8 mouse cellular contexts compared by ENCODE assay signal in genomic region chr11:72215410-72215797, GRCm38 (mm10). TPM values are rescaled to one million over a fixed set of nuclear protein-coding genes. Genes with fewer than 3 reads are reported as not detected.
DNase-seq lines count a peak whose midpoint lies in the region; ATAC-seq and TF ChIP-seq lines count a peak whose summit lies in the region.

Gene Med31 (minus strand): TSS chr11:72215592.

- peaks cover 8% of the 10 kb centered on the region; the same call in 1 of the 2 replicates for H3K4me1 ChIP-seq in heart, embryonic 16.5 days (ENCODE audit: control insufficient read depth, insufficient read depth, low read length)
- H3K4me1 ChIP-seq in liver, embryonic 15.5 days (replicated peaks), result peaks cover 22% of the 10 kb centered on the region
- H3K4me1 ChIP-seq in neural tube, embryonic 12.5 days, result peaks cover 7% of the 10 kb centered on the region; the same call in 1 of the 2 replicates
- H3K4me1 ChIP-seq in stomach, postnatal 0 days (replicated peaks; ENCODE audit: control insufficient read depth, insufficient read depth), result no peaks in the 10 kb centered on the region

- H3K36me3 ChIP-seq in heart, embryonic 16.5 days (ENCODE audit: control insufficient read depth, insufficient read depth), result peaks cover 8% of the 10 kb centered on the region
- peaks cover 18% of the 10 kb centered on the region for H3K36me3 ChIP-seq in liver, embryonic 15.5 days (replicated peaks)
- peaks cover 18% of the 10 kb centered on the region for H3K36me3 ChIP-seq in neural tube, embryonic 12.5 days
- H3K36me3 ChIP-seq in stomach, postnatal 0 days (ENCODE audit: control insufficient read depth, insufficient read depth, low read length), result peaks cover 2% of the 10 kb centered on the region; the same call in 1 of the 2 replicates

- TF ChIP-seq EP300 in stomach, postnatal 0 days (optimal IDR thresholded peaks at IDR 0.05), result no peak

- WGBS in heart, embryonic 16.5 days, result 1% methylated on average over 29 of the region's 29 CpGs
- WGBS in liver, embryonic 15.5 days (ENCODE audit: insufficient replicate concordance), result 4% methylated on average over 29 of the region's 29 CpGs
- WGBS in neural tube, embryonic 12.5 days, result 3% methylated on average over 29 of the region's 29 CpGs
- 2% methylated on average over 29 of the region's 29 CpGs for WGBS in stomach, postnatal 0 days

- peak within 1 kb of the TSS; percentile 84 for H3K27ac ChIP-seq in heart, embryonic 16.5 days (ENCODE audit: low read length)
- peak within 1 kb of the TSS; percentile 75 for H3K27ac ChIP-seq in liver, embryonic 15.5 days (replicated peaks)
- H3K27ac ChIP-seq in neural tube, embryonic 12.5 days, result peak within 1 kb of the TSS; percentile 16; the same call in 1 of the 2 replicates
- peak within 1 kb of the TSS; percentile 77 for H3K27ac ChIP-seq in stomach, postnatal 0 days (replicated peaks)

- H3K9ac ChIP-seq in heart, embryonic 16.5 days (ENCODE audit: low read length), result peak within 1 kb of the TSS; percentile 84
- H3K9ac ChIP-seq in liver, embryonic 15.5 days, result peak within 1 kb of the TSS; percentile 65
- peak within 1 kb of the TSS; percentile 72 for H3K9ac ChIP-seq in neural tube, embryonic 12.5 days
- peak within 1 kb of the TSS; percentile 76 for H3K9ac ChIP-seq in stomach, postnatal 0 days (ENCODE audit: low read length)

- peak within 1 kb of the TSS; percentile 100 for H3K4me2 ChIP-seq in heart, embryonic 16.5 days (ENCODE audit: low read depth, low read length)
- H3K4me2 ChIP-seq in liver, embryonic 15.5 days, result peak within 1 kb of the TSS; percentile 99
- H3K4me2 ChIP-seq in neural tube, embryonic 12.5 days (replicated peaks), result peak within 1 kb of the TSS; percentile 93
- H3K4me2 ChIP-seq in stomach, postnatal 0 days (replicated peaks; ENCODE audit: low read depth), result peak within 1 kb of the TSS; percentile 91

- H3K27me3 ChIP-seq in heart, embryonic 16.5 days (ENCODE audit: control insufficient read depth, insufficient read depth, low read length), result no peaks in the 10 kb centered on the region
- H3K27me3 ChIP-seq in liver, embryonic 15.5 days, result no peaks in the 10 kb centered on the region
- no peaks in the 10 kb centered on the region for H3K27me3 ChIP-seq in neural tube, embryonic 12.5 days (replicated peaks)
- no peaks in the 10 kb centered on the region for H3K27me3 ChIP-seq in stomach, postnatal 0 days (ENCODE audit: control insufficient read depth, insufficient read depth, low read length)

- TF ChIP-seq CTCF in stomach, postnatal 0 days (IDR thresholded peaks at IDR 0.05; ENCODE audit: low read depth), result peak; percentile 11; the same call in 1 of the 2 replicates

- peak within 1 kb of the TSS; percentile 96 for H3K4me3 ChIP-seq in heart, embryonic 16.5 days (ENCODE audit: low read length)
- H3K4me3 ChIP-seq in liver, embryonic 15.5 days (replicated peaks), result peak within 1 kb of the TSS; percentile 76
- H3K4me3 ChIP-seq in neural tube, embryonic 12.5 days, result peak within 1 kb of the TSS; percentile 65
- peak within 1 kb of the TSS; percentile 70 for H3K4me3 ChIP-seq in stomach, postnatal 0 days (ENCODE audit: low read depth, low read length)

- peak; percentile 83 for ATAC-seq in heart, embryonic 16.5 days (replicated peaks; ENCODE audit: extremely low read depth, insufficient read depth, low FRiP score)
- ATAC-seq in liver, embryonic 15.5 days (ENCODE audit: insufficient read depth), result peak; percentile 78
- ATAC-seq in neural tube, embryonic 12.5 days (ENCODE audit: low FRiP score, low read depth), result peak; percentile 91
- ATAC-seq in stomach, postnatal 0 days (ENCODE audit: low FRiP score, low TSS enrichment), result peak; percentile 79

- DNase-seq in CD4-positive, CD25-positive, alpha-beta regulatory T cell, adult 2 months (ENCODE audit: low read depth, low spot score), result peak; percentile 90
- DNase-seq in brain, adult 2 months (ENCODE audit: low read depth, low spot score), result peak; percentile 95
- DNase-seq in fibroblast of lung, adult 2 months (ENCODE audit: low read depth), result peak; percentile 50
- peak; percentile 92 to 96 for DNase-seq in kidney, postnatal 25 days
- DNase-seq in stomach, postnatal 0 days (ENCODE audit: low spot score), result peak; percentile 84

- H3K9me3 ChIP-seq in heart, embryonic 16.5 days (replicated peaks; ENCODE audit: control insufficient read depth, low read length), result no peaks in the 10 kb centered on the region
- no peaks in the 10 kb centered on the region for H3K9me3 ChIP-seq in liver, embryonic 15.5 days (replicated peaks)
- H3K9me3 ChIP-seq in neural tube, embryonic 12.5 days, result no peaks in the 10 kb centered on the region
- no peaks in the 10 kb centered on the region for H3K9me3 ChIP-seq in stomach, postnatal 0 days (ENCODE audit: control insufficient read depth, low read length)

RNA-seq across cellular contexts. Expression of gene Med31, which starts in this region (rescaled TPM):
- 29.5 and 30.8 TPM in 2 replicates for polyA plus RNA-seq in heart, embryonic 16.5 days (2015; fragmentation: Nextera tagmentation; extraction: Ambion mirVana)
- polyA plus RNA-seq in liver, embryonic 15.5 days (2015; fragmentation: Nextera tagmentation; extraction: Ambion mirVana), result 11.9 and 12.3 TPM in 2 replicates
- 54.7 and 56.5 TPM in 2 replicates for polyA plus RNA-seq in neural tube, embryonic 12.5 days (2016; fragmentation: Nextera tagmentation; extraction: Ambion mirVana)
- polyA plus RNA-seq in stomach, postnatal 0 days (2015; fragmentation: Nextera tagmentation; extraction: Ambion mirVana), result 25.8 and 28.1 TPM in 2 replicates

Comparison
In these comparisons a context has a peak if more than half of its experiments do, and no peak if none do; other contexts are left out.
1. Peak in every context shown above with its lines: DNase-seq, ATAC-seq, H3K4me3 ChIP-seq and H3K27ac ChIP-seq.
2. H3K27ac ChIP-seq: peak in every context shown above with its lines; median percentile 84 in heart, embryonic 16.5 days; 77 in stomach, postnatal 0 days; 75 in liver, embryonic 15.5 days; 16 in neural tube, embryonic 12.5 days.